Mouse (Mus musculus): Measurements from ENCODE around the gene Tenm2. TPM values are rescaled to one million over a fixed set of nuclear protein-coding genes. Genes with fewer than 3 reads are reported as not detected.

Gene Tenm2
- polyA plus RNA-seq, 1 experiment = 0.01 TPM

- no peaks in the 10 kb centered on the region for H3K4me1 ChIP-seq
- TF ChIP-seq FLI1 (IDR thresholded peaks at IDR 0.05; ENCODE audit: low read length) (no peak), GATA1 (IDR thresholded peaks at IDR 0.05; ENCODE audit: borderline replicate concordance, low read length) (no peak)
- H3K27me3 ChIP-seq (replicated peaks) = no peaks in the 10 kb centered on the region
- H3K4me3 ChIP-seq (replicated peaks) = no peak overlapping the region
- H3K9me3 ChIP-seq = no peaks in the 10 kb centered on the region
- H3K36me3 ChIP-seq (replicated peaks; ENCODE audit: low read length) = no peaks in the 10 kb centered on the region
Observed at GRCm38 (mm10) chr11:36690826-36691225, 544.9 kb downstream of the Tenm2 start.

GRCm38 (mm10) chr11:36686253-36686652, 549.5 kb downstream of the Tenm2 start:
- no peaks in the 10 kb centered on the region for H3K4me1 ChIP-seq
- H3K27me3 ChIP-seq (replicated peaks) = no peaks in the 10 kb centered on the region
- no peaks in the 10 kb centered on the region for H3K36me3 ChIP-seq (replicated peaks; ENCODE audit: low read length)
- no peak overlapping the region for H3K4me3 ChIP-seq (replicated peaks)
- no peak for TF ChIP-seq FLI1 (IDR thresholded peaks at IDR 0.05; ENCODE audit: low read length)
- TF ChIP-seq GATA1 (IDR thresholded peaks at IDR 0.05; ENCODE audit: borderline replicate concordance, low read length) = no peak
- no peaks in the 10 kb centered on the region for H3K9me3 ChIP-seq

GRCm38 (mm10) chr11:36679361-36679760, 556.4 kb downstream of the Tenm2 start:
- peaks cover 3% of the 10 kb centered on the region; the same call in 1 of the 2 replicates for H3K4me1 ChIP-seq
- no peaks in the 10 kb centered on the region for H3K9me3 ChIP-seq
- no peak overlapping the region for H3K4me3 ChIP-seq (replicated peaks)
- no peak for TF ChIP-seq FLI1 (IDR thresholded peaks at IDR 0.05; ENCODE audit: low read length)
- no peak for TF ChIP-seq GATA1 (IDR thresholded peaks at IDR 0.05; ENCODE audit: borderline replicate concordance, low read length)
- H3K36me3 ChIP-seq (replicated peaks; ENCODE audit: low read length) = no peaks in the 10 kb centered on the region
- peaks cover 13% of the 10 kb centered on the region for H3K27me3 ChIP-seq (replicated peaks)

- Histone ChIP-seq H3K9me3 (no peaks in the 10 kb centered on the region), H3K4me1 (peaks cover 3% of the 10 kb centered on the region; the same call in 1 of the 2 replicates), H3K36me3 (replicated peaks; ENCODE audit: low read length) (no peaks in the 10 kb centered on the region), H3K27me3 (replicated peaks) (peaks cover 13% of the 10 kb centered on the region), H3K4me3 (replicated peaks) (no peak overlapping the region)
- TF ChIP-seq FLI1 (IDR thresholded peaks at IDR 0.05; ENCODE audit: low read length) = no peak
- no peak for TF ChIP-seq GATA1 (IDR thresholded peaks at IDR 0.05; ENCODE audit: borderline replicate concordance, low read length)
Observed at GRCm38 (mm10) chr11:36678542-36678941, 557.2 kb downstream of the Tenm2 start.

- Histone ChIP-seq H3K27me3 (replicated peaks) (peaks cover 13% of the 10 kb centered on the region), H3K36me3 (replicated peaks; ENCODE audit: low read length) (no peaks in the 10 kb centered on the region), H3K4me1 (peaks cover 3% of the 10 kb centered on the region; the same call in 1 of the 2 replicates), H3K4me3 (replicated peaks) (peak overlapping the region; percentile 86), H3K9me3 (no peaks in the 10 kb centered on the region)
- TF ChIP-seq GATA1 (IDR thresholded peaks at IDR 0.05; ENCODE audit: borderline replicate concordance, low read length) = no peak
- TF ChIP-seq FLI1 (IDR thresholded peaks at IDR 0.05; ENCODE audit: low read length) = no peak
Observed at GRCm38 (mm10) chr11:36678057-36678396, 557.7 kb downstream of the Tenm2 start.

- peaks cover 13% of the 10 kb centered on the region for H3K27me3 ChIP-seq (replicated peaks)
- no peak for TF ChIP-seq GATA1 (IDR thresholded peaks at IDR 0.05; ENCODE audit: borderline replicate concordance, low read length)
- TF ChIP-seq FLI1 (IDR thresholded peaks at IDR 0.05; ENCODE audit: low read length) = no peak
- H3K9me3 ChIP-seq = no peaks in the 10 kb centered on the region
- H3K4me1 ChIP-seq = peaks cover 3% of the 10 kb centered on the region; the same call in 1 of the 2 replicates
- H3K4me3 ChIP-seq (replicated peaks) = peak overlapping the region; percentile 88
- H3K36me3 ChIP-seq (replicated peaks; ENCODE audit: low read length) = no peaks in the 10 kb centered on the region
Observed at GRCm38 (mm10) chr11:36677321-36678056, 558.3 kb downstream of the Tenm2 start.

GRCm38 (mm10) chr11:36676446-36677284, 559.1 kb downstream of the Tenm2 start:
- H3K36me3 ChIP-seq (replicated peaks; ENCODE audit: low read length) = no peaks in the 10 kb centered on the region
- H3K27me3 ChIP-seq (replicated peaks) = peaks cover 13% of the 10 kb centered on the region
- no peaks in the 10 kb centered on the region for H3K9me3 ChIP-seq
- TF ChIP-seq GATA1 (IDR thresholded peaks at IDR 0.05; ENCODE audit: borderline replicate concordance, low read length) (no peak), FLI1 (IDR thresholded peaks at IDR 0.05; ENCODE audit: low read length) (no peak)
- H3K4me1 ChIP-seq = peaks cover 3% of the 10 kb centered on the region; the same call in 1 of the 2 replicates
- no peak overlapping the region for H3K4me3 ChIP-seq (replicated peaks)

- TF ChIP-seq GATA1 (IDR thresholded peaks at IDR 0.05; ENCODE audit: borderline replicate concordance, low read length) (no peak), FLI1 (IDR thresholded peaks at IDR 0.05; ENCODE audit: low read length) (no peak)
- Histone ChIP-seq H3K4me1 (peaks cover 3% of the 10 kb centered on the region; the same call in 1 of the 2 replicates), H3K27me3 (replicated peaks) (peaks cover 13% of the 10 kb centered on the region), H3K36me3 (replicated peaks; ENCODE audit: low read length) (no peaks in the 10 kb centered on the region), H3K9me3 (peaks cover 4% of the 10 kb centered on the region; the same call in 1 of the 2 replicates), H3K4me3 (replicated peaks) (no peak overlapping the region)
Observed at GRCm38 (mm10) chr11:36674902-36675422, 560.8 kb downstream of the Tenm2 start.

- Histone ChIP-seq H3K9me3 (peaks cover 4% of the 10 kb centered on the region; the same call in 1 of the 2 replicates), H3K4me3 (replicated peaks) (no peak overlapping the region), H3K4me1 (peaks cover 3% of the 10 kb centered on the region; the same call in 1 of the 2 replicates), H3K27me3 (replicated peaks) (peaks cover 13% of the 10 kb centered on the region), H3K36me3 (replicated peaks; ENCODE audit: low read length) (no peaks in the 10 kb centered on the region)
- TF ChIP-seq GATA1 (IDR thresholded peaks at IDR 0.05; ENCODE audit: borderline replicate concordance, low read length) (no peak), FLI1 (IDR thresholded peaks at IDR 0.05; ENCODE audit: low read length) (no peak)
Observed at GRCm38 (mm10) chr11:36674141-36674540, 561.6 kb downstream of the Tenm2 start.
